Mouse (Mus musculus) ES-Bruce4 (cell line): ENCODE measurements around the gene Rcbtb2.
A peak's percentile ranks its signal among the peaks of the same experiment; 100 is the strongest.

Experiments used
- CTCF ChIP-seq: IDR thresholded peaks from one replicate; pipeline ENCODE4 v1.8.1; 2011; ENCODE audit warnings: low read depth, low read length
- EP300 ChIP-seq: IDR thresholded peaks from 2 replicates; pipeline ENCODE4 v1.6.1; 2011; ENCODE audit warnings: low read depth, low read length; ENCODE audit not compliant: insufficient read depth
- POLR2A ChIP-seq: IDR thresholded peaks from one replicate; pipeline ENCODE4 v1.8.1; 2011; ENCODE audit warnings: low read length; ENCODE audit not compliant: insufficient read depth

GRCm38 (mm10) chr14:73239291-73239690, 116.5 kb downstream of the Rcbtb2 start:
- 0 out of 2 replicates have a peak, but pooled peaks have one; percentile 11 for TF ChIP-seq EP300
- TF ChIP-seq POLR2A = no peak
- TF ChIP-seq CTCF = no peak
